Mouse (Mus musculus): ENCODE data around the gene 1700020A23Rik. TPM values are rescaled to one million over a fixed set of nuclear protein-coding genes. Genes with fewer than 3 reads are reported as not detected.

The 1700020A23Rik gene
- polyA plus RNA-seq, 1 experiment from 2014 or later: not detected

DNA sequence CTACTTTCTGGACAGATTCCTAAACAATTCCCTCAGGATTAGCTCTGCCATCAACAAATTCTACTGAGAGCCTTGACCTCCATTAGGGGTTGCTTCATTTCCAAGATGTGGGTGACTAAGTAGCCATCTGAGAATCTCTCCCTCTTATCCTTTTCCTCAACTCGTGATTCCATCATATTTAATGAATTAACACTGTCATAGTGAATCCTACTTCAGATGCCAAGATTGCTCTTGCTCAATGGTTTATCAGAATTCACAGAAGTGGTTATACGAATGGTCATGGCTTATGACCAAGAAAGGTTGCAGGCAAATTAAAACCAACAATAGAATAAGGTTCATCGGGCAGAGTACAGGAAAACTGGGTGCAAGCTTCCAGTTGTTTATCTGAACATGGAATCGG is 3.2 kb upstream of the 1700020A23Rik start:
- 66% methylated on average over 4 of the region's 4 CpGs for WGBS
- Histone ChIP-seq H3K27me3 (ENCODE audit: control insufficient read depth, insufficient read depth, low read depth, low read length) (no peaks in the 10 kb centered on the region), H3K9me3 (ENCODE audit: control insufficient read depth, low read length) (no peaks in the 10 kb centered on the region), H3K4me2 (ENCODE audit: low read depth, low read length) (no peak overlapping the region), H3K4me1 (replicated peaks; ENCODE audit: control insufficient read depth, insufficient read depth, low read length) (peaks cover 4% of the 10 kb centered on the region; the same call in 1 of the 2 replicates), H3K4me3 (ENCODE audit: low read length) (no peak overlapping the region), H3K36me3 (ENCODE audit: control insufficient read depth, insufficient read depth, low read length) (no peaks in the 10 kb centered on the region), H3K9ac (ENCODE audit: low read length) (no peak overlapping the region), H3K27ac (ENCODE audit: low read length) (no peak overlapping the region)
- ATAC-seq (ENCODE audit: low read depth): no peak

DNA sequence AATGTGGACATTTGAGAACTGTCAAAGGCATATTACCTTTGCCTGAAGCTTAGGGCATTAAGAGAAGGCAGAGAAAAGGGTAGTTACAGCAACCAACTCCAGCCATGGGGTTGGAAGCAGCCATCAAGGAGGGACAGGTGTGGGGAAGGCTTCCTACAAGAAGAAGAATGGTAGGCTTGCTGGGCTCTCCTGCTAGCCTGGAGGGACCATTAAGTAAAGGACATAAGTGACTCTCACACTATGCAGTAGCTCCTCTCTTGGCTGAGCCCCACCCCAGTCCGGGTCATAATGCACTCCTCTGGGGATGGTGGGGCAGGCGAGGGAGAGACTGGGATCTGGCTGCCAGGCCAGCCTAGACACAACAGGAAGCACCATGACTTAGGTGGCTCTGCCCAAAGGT is 1.1 kb downstream of the 1700020A23Rik start, which contains the start of gene Tmem239:
Gene Tmem239, plus strand, starts transcription at position 301 of the 400 bp plus-strand sequence.
- Histone ChIP-seq H3K9me3 (ENCODE audit: control insufficient read depth, low read length) (no peaks in the 10 kb centered on the region), H3K9ac (ENCODE audit: low read length) (no peak within 1 kb of the TSS), H3K27ac (ENCODE audit: low read length) (no peak within 1 kb of the TSS), H3K4me2 (ENCODE audit: low read depth, low read length) (no peak within 1 kb of the TSS), H3K4me3 (ENCODE audit: low read length) (no peak within 1 kb of the TSS), H3K36me3 (ENCODE audit: control insufficient read depth, insufficient read depth, low read length) (no peaks in the 10 kb centered on the region), H3K4me1 (replicated peaks; ENCODE audit: control insufficient read depth, insufficient read depth, low read length) (no peaks in the 10 kb centered on the region), H3K27me3 (ENCODE audit: control insufficient read depth, insufficient read depth, low read depth, low read length) (no peaks in the 10 kb centered on the region)
- WGBS: 80% methylated on average over 2 of the region's 2 CpGs
- no peak for ATAC-seq (ENCODE audit: low read depth)

DNA sequence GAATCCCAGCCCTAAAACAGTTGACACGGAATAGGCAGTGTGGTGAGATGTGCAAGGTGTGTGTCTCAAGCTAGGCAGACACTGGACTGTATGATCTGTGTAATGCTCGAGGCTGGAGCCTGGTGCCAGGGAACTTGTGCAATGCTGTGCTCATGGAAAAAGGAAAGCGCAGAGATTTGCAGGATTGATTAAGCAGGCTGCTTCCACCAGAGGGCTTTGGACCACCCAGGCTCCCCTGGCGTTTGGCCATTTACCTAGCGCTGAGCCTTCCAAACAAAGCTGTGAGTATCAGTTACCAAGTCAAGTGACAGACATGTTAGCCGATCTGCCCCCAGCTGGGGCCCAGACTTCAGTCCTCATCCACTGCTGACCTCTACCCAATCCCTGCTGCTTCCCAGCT is 3.1 kb downstream of the 1700020A23Rik start:
- ATAC-seq (ENCODE audit: low read depth): peak; percentile 43; the same call in 1 of the 2 replicates
- H3K9ac ChIP-seq (ENCODE audit: low read length): no peak overlapping the region
- H3K9me3 ChIP-seq (ENCODE audit: control insufficient read depth, low read length): no peaks in the 10 kb centered on the region
- no peak overlapping the region for H3K27ac ChIP-seq (ENCODE audit: low read length)
- 11% methylated on average over 6 of the region's 6 CpGs for WGBS
- H3K27me3 ChIP-seq (ENCODE audit: control insufficient read depth, insufficient read depth, low read depth, low read length): no peaks in the 10 kb centered on the region
- H3K36me3 ChIP-seq (ENCODE audit: control insufficient read depth, insufficient read depth, low read length): no peaks in the 10 kb centered on the region
- H3K4me3 ChIP-seq (ENCODE audit: low read length): no peak overlapping the region
- H3K4me1 ChIP-seq (replicated peaks; ENCODE audit: control insufficient read depth, insufficient read depth, low read length): no peaks in the 10 kb centered on the region
- no peak overlapping the region for H3K4me2 ChIP-seq (ENCODE audit: low read depth, low read length)

DNA sequence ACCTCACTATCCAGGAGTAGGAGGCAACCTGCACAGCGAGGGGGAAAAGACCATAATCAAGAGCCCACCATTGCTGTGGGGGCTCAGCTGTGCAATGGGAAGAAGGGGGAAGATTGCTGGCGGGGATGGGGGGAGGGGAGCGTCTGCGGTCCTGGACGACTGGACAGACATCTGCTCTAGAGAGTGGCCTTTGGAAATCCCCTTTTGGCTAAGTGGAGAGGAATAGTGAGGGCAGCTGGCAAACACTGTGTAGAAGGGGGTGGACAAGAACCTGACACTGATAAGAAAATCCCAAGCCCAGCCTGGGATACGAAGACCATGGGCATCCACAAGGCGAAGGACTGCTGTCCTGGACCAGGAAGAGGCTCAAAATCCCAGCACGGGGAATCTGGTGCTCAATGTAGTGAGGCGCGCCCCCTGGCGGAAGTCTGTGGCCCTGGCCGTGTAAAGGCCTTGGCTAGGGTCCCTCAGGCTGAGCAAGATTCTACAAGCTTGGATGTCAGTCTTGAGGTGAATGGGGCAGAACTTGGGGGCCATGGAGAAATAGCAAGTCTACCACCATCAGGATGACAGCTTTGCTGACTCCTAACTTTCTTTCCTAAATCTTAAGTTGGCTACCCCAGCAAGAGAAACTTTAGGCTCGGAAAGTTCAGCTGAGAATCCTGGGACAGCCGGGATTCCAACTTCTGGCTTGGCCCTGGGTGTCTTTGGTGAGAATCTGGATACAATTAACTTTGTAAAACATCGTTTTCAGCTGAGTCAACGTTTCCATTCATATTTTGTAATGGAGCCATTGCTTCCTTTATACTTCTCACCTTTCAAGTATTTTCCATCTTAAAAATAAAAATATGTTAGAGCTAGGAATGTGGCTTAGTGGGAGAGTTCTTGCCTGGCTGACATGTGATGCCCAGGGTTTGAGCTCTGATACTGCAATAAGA is 6.8 kb downstream of the 1700020A23Rik start:
- H3K4me2 ChIP-seq (ENCODE audit: low read depth, low read length): no peak overlapping the region
- no peaks in the 10 kb centered on the region for H3K27me3 ChIP-seq (ENCODE audit: control insufficient read depth, insufficient read depth, low read depth, low read length)
- H3K27ac ChIP-seq (ENCODE audit: low read length): no peak overlapping the region
- H3K36me3 ChIP-seq (ENCODE audit: control insufficient read depth, insufficient read depth, low read length): no peaks in the 10 kb centered on the region
- ATAC-seq (ENCODE audit: low read depth): peak; percentile 84
- no peak overlapping the region for H3K4me3 ChIP-seq (ENCODE audit: low read length)
- no peaks in the 10 kb centered on the region for H3K9me3 ChIP-seq (ENCODE audit: control insufficient read depth, low read length)
- 36% methylated on average over 16 of the region's 16 CpGs for WGBS
- H3K4me1 ChIP-seq (replicated peaks; ENCODE audit: control insufficient read depth, insufficient read depth, low read length): no peaks in the 10 kb centered on the region
- H3K9ac ChIP-seq (ENCODE audit: low read length): no peak overlapping the region

DNA sequence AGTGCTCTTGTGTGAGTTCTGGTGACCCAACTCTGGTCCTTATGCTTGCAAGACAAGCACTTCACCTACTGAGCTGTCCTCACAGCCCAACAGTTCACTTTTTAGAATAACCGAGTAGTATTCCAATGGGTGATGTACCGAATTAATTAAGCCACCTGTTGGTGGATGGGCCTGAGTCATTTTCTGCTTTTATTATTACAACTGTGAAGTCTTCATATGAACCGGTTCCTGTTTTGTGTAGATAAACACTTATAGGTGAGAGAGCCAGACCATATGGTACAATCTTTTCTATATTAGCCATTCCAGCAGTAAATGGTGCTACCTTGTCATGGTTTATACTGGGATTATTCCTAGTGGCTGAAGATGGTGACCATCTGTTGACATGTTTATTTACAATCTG is 7.7 kb downstream of the 1700020A23Rik start:
- Histone ChIP-seq H3K9ac (ENCODE audit: low read length) (no peak overlapping the region), H3K4me3 (ENCODE audit: low read length) (no peak overlapping the region), H3K4me1 (replicated peaks; ENCODE audit: control insufficient read depth, insufficient read depth, low read length) (no peaks in the 10 kb centered on the region), H3K27me3 (ENCODE audit: control insufficient read depth, insufficient read depth, low read depth, low read length) (no peaks in the 10 kb centered on the region), H3K9me3 (ENCODE audit: control insufficient read depth, low read length) (no peaks in the 10 kb centered on the region), H3K4me2 (ENCODE audit: low read depth, low read length) (no peak overlapping the region), H3K27ac (ENCODE audit: low read length) (no peak overlapping the region), H3K36me3 (ENCODE audit: control insufficient read depth, insufficient read depth, low read length) (no peaks in the 10 kb centered on the region)
- 70% methylated on average over 3 of the region's 3 CpGs for WGBS
- ATAC-seq (ENCODE audit: low read depth): no peak

DNA sequence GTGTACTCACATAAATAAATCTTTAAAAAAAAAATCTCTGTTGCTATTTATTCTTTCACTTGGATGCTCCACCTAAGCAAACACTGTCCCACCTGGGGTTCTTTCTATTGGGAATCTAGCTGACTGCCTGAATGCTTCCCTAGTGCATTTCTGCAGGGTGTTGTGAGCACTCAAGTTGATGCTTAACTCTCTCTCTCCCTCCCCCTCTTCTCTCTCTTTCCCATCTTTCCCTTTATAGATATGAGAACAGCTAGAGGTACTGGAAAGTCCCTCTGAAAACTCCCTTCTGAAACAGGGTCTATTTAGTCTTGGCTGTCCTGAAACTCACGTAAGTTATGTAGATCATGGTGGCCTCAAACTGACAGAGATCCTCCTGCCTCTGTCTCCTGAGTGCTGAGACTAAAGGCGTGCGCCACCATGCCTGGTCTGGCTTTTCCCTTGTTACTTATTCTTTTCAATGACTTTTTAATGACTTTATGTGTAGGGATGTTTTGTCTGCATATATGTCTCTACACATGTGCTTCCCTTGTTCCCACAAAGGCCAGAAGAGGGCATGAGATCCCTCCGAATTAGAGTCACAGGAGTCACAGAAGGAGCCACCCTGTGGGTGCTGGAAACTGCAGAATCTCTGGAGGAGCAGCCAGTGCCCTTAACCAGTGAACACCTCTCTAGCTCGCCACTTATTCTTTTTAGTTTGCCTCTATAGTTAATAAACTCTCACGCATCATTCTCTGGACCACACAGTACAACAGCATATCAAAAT is 9.2 kb downstream of the 1700020A23Rik start:
- Histone ChIP-seq H3K36me3 (ENCODE audit: control insufficient read depth, insufficient read depth, low read length) (no peaks in the 10 kb centered on the region), H3K9me3 (ENCODE audit: control insufficient read depth, low read length) (no peaks in the 10 kb centered on the region), H3K9ac (ENCODE audit: low read length) (no peak overlapping the region), H3K27ac (ENCODE audit: low read length) (no peak overlapping the region), H3K27me3 (ENCODE audit: control insufficient read depth, insufficient read depth, low read depth, low read length) (no peaks in the 10 kb centered on the region), H3K4me3 (ENCODE audit: low read length) (no peak overlapping the region), H3K4me1 (replicated peaks; ENCODE audit: control insufficient read depth, insufficient read depth, low read length) (no peaks in the 10 kb centered on the region), H3K4me2 (ENCODE audit: low read depth, low read length) (no peak overlapping the region)
- 75% methylated on average over 6 of the region's 6 CpGs for WGBS
- ATAC-seq (ENCODE audit: low read depth): no peak

DNA sequence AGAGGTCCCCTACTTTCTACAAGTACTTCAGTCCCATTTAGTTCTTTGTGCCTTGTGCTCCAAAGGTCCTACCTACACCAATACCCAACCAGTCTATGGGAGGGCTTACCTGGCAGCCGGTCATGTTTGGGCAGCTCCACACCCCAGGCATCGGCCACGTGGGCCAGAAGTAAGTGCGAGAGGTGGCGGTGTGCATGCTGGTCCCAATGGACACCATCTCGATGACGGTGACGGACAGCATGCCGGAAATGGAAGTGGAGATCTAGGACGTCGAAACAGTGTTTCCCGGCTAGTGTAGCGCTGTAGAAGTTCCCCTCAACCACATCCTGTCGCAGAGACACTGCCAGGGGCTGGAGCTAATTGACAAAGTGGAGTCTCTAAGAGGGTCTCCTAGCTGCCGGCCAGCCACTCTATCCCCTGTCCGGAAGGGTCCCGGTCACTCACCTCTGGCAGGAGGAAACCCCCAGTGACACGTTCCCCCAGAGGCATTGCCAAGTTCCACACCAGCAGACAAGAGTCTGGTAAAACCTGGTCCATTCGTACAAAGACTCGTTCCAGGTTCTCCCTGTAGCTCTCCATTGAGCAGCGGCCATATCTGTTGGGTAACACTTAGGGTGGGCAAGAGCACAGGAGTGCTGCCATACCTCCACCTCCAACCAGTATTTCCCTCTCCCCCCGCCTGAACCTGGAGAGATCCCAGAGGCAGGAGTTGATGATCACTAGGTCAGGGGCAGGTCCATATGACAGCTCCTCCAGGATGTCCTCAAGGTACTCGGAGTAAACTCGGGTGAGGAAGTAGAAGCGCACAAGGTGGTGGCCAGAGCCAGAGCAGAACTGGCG is 16.9 kb downstream of the 1700020A23Rik start:
- no peaks in the 10 kb centered on the region for H3K9me3 ChIP-seq (ENCODE audit: control insufficient read depth, low read length)
- no peak overlapping the region for H3K27ac ChIP-seq (ENCODE audit: low read length)
- ATAC-seq (ENCODE audit: low read depth): no peak
- WGBS: 92% methylated on average over 26 of the region's 26 CpGs
- H3K4me1 ChIP-seq (replicated peaks; ENCODE audit: control insufficient read depth, insufficient read depth, low read length): peaks cover 10% of the 10 kb centered on the region
- no peaks in the 10 kb centered on the region for H3K36me3 ChIP-seq (ENCODE audit: control insufficient read depth, insufficient read depth, low read length)
- H3K4me3 ChIP-seq (ENCODE audit: low read length): no peak overlapping the region
- H3K27me3 ChIP-seq (ENCODE audit: control insufficient read depth, insufficient read depth, low read depth, low read length): no peaks in the 10 kb centered on the region
- H3K9ac ChIP-seq (ENCODE audit: low read length): no peak overlapping the region
- H3K4me2 ChIP-seq (ENCODE audit: low read depth, low read length): no peak overlapping the region

DNA sequence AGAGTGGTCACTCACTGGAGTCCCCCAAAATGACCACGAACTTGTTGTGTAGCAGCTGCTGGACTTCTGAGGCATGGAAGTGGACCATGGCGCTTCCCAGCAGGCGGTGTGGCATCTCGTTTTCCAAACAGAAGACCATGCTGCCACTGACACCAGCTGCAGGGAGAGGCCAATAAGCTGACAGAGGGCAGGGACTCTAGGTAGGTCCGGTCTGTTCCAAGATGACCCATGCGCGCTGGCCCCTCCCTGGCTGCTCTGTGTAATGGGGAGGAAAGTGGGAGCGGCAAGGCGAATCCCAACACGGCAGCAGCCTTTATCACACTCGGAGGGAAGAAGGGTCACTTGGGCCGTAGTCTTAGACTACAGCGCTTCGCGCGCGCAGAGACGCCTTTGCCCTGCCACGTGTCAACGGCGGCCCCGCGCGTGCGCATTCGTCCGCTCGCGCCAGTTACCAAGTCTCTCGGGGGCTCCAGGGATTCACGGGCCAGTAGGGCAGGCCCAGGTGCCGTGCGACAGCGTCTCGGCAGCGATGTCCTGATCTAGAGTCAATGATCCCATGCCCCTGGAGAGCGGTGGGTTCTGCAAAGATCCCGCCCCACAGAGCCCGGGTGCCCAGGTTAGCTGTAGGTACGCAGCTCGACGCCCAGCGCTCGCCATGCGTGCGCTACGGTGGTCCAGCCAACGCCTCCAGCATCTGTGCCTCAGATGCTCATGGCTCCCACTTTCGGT is 18.5 kb downstream of the 1700020A23Rik start:
- no peaks in the 10 kb centered on the region for H3K9me3 ChIP-seq (ENCODE audit: control insufficient read depth, low read length)
- peak overlapping the region; percentile 87 for H3K9ac ChIP-seq (ENCODE audit: low read length)
- H3K36me3 ChIP-seq (ENCODE audit: control insufficient read depth, insufficient read depth, low read length): no peaks in the 10 kb centered on the region
- no peaks in the 10 kb centered on the region for H3K27me3 ChIP-seq (ENCODE audit: control insufficient read depth, insufficient read depth, low read depth, low read length)
- peaks cover 10% of the 10 kb centered on the region for H3K4me1 ChIP-seq (replicated peaks; ENCODE audit: control insufficient read depth, insufficient read depth, low read length)
- WGBS: 15% methylated on average over 43 of the region's 49 CpGs
- peak overlapping the region; percentile 75 for H3K4me3 ChIP-seq (ENCODE audit: low read length)
- peak; percentile 67 for ATAC-seq (ENCODE audit: low read depth)
- H3K4me2 ChIP-seq (ENCODE audit: low read depth, low read length): peak overlapping the region; percentile 91
- H3K27ac ChIP-seq (ENCODE audit: low read length): peak overlapping the region; percentile 87

Measured in lung, embryonic 16.5 days (tissue).